Mouse (Mus musculus): ENCODE results near the gene Clybl. TPM values are rescaled to one million over a fixed set of nuclear protein-coding genes. Genes with fewer than 3 reads are reported as not detected.
A peak's percentile ranks its signal among the peaks of the same experiment; 100 is the strongest.

The Clybl gene
- 10 to 100 TPM; 21.5 to 23.8 TPM for total RNA-seq (2021)

- DNase-seq (ENCODE audit: low spot score in 2 of 2), result peak; percentile 92 to 94
- intact Hi-C loops (cut with DNase I), result no loop called here
These were observed at the start of gene Clybl for GRCm38 (mm10) chr14:122181078-122181814. TSS of gene Clybl (plus strand) at chr14:122181704.

GRCm38 (mm10) chr14:122136368-122136928, 45.1 kb upstream of the Clybl start:
- DNase-seq (ENCODE audit: low spot score in 2 of 2), result no peak
- intact Hi-C loops (cut with DNase I), result no loop called here

GRCm38 (mm10) chr14:122137234-122137633, 44.3 kb upstream of the Clybl start:
- intact Hi-C loops (cut with DNase I), result no loop called here
- no peak for DNase-seq (ENCODE audit: low spot score in 2 of 2)

- intact Hi-C loops (cut with DNase I), result no loop called here
- DNase-seq (ENCODE audit: low spot score in 2 of 2), result no peak
These were observed 41.4 kb upstream of the Clybl start for GRCm38 (mm10) chr14:122140126-122140525.

- no peak for DNase-seq (ENCODE audit: low spot score in 2 of 2)
- intact Hi-C loops (cut with DNase I), result no loop called here
These were observed 37.8 kb upstream of the Clybl start for GRCm38 (mm10) chr14:122143585-122144269.

GRCm38 (mm10) chr14:122145374-122145773, 36.1 kb upstream of the Clybl start:
- no peak for DNase-seq (ENCODE audit: low spot score in 2 of 2)
- intact Hi-C loops (cut with DNase I), result no loop called here

GRCm38 (mm10) chr14:122150616-122151015, 30.9 kb upstream of the Clybl start:
- no peak for DNase-seq (ENCODE audit: low spot score in 2 of 2)

GRCm38 (mm10) chr14:122157738-122158137, 23.8 kb upstream of the Clybl start:
- intact Hi-C loops (cut with DNase I), result no loop called here
- DNase-seq (ENCODE audit: low spot score in 2 of 2), result no peak

More at GRCm38 (mm10) chr14:122150616-122151015, 30.9 kb upstream of the Clybl start:
- intact Hi-C loops (cut with DNase I), result no loop called here

- DNase-seq (ENCODE audit: low spot score in 2 of 2), result no peak
- intact Hi-C loops (cut with DNase I), result no loop called here
These were observed 20.6 kb upstream of the Clybl start for GRCm38 (mm10) chr14:122160916-122161315.

- DNase-seq (ENCODE audit: low spot score in 2 of 2), result no peak
- intact Hi-C loops (cut with DNase I), result no loop called here
These were observed 12.6 kb upstream of the Clybl start for GRCm38 (mm10) chr14:122168912-122169311.

GRCm38 (mm10) chr14:122170202-122170781, 11.2 kb upstream of the Clybl start:
- intact Hi-C loops (cut with DNase I), result no loop called here
- no peak for DNase-seq (ENCODE audit: low spot score in 2 of 2)

GRCm38 (mm10) chr14:122171031-122171430, 10.5 kb upstream of the Clybl start:
- no peak for DNase-seq (ENCODE audit: low spot score in 2 of 2)
- intact Hi-C loops (cut with DNase I), result no loop called here

- DNase-seq (ENCODE audit: low spot score in 2 of 2), result no peak
- intact Hi-C loops (cut with DNase I), result no loop called here
These were observed 5.2 kb upstream of the Clybl start for GRCm38 (mm10) chr14:122176263-122176798.

- intact Hi-C loops (cut with DNase I), result no loop called here
- DNase-seq (ENCODE audit: low spot score in 2 of 2), result no peak
These were observed 2.2 kb upstream of the Clybl start for GRCm38 (mm10) chr14:122179262-122179661.

- intact Hi-C loops (cut with DNase I), result no loop called here
- DNase-seq (ENCODE audit: low spot score in 2 of 2), result no peak
These were observed 282 bp downstream of the Clybl start for GRCm38 (mm10) chr14:122181815-122182157.

GRCm38 (mm10) chr14:122182220-122182619, 716 bp downstream of the Clybl start:
- DNase-seq (ENCODE audit: low spot score in 2 of 2), result no peak
- intact Hi-C loops (cut with DNase I), result no loop called here

GRCm38 (mm10) chr14:122183974-122184373, 2.5 kb downstream of the Clybl start:
- intact Hi-C loops (cut with DNase I), result no loop called here
- no peak for DNase-seq (ENCODE audit: low spot score in 2 of 2)

GRCm38 (mm10) chr14:122188250-122188649, 6.7 kb downstream of the Clybl start:
- no peak for DNase-seq (ENCODE audit: low spot score in 2 of 2)
- intact Hi-C loops (cut with DNase I), result no loop called here

GRCm38 (mm10) chr14:122189901-122190300, 8.4 kb downstream of the Clybl start:
- intact Hi-C loops (cut with DNase I), result no loop called here
- DNase-seq (ENCODE audit: low spot score in 2 of 2), result peak in 1 of 2 experiments; percentile 24

- intact Hi-C loops (cut with DNase I), result no loop called here
- no peak for DNase-seq (ENCODE audit: low spot score in 2 of 2)
These were observed 9.0 kb downstream of the Clybl start for GRCm38 (mm10) chr14:122190527-122190926.
